Mouse (Mus musculus): ENCODE measurements at regions not wholly inside any gene's neighbourhood (a gene's known extent, or its start where the extent isn't known, plus 50 kb on each side); places are given as distances from the start of the nearest gene placed in this dataset.

- Histone ChIP-seq H3K4me3 (ENCODE audit: inconsistent target) (no peak overlapping the region), H3K27ac (no peak overlapping the region), H3K79me2 (ENCODE audit: inconsistent target) (no peaks in the 10 kb centered on the region), H3K36me3 (ENCODE audit: inconsistent target) (no peaks in the 10 kb centered on the region)
- WGBS (ENCODE audit: missing documents) = 63% methylated on average over 1 of the region's 1 CpGs
Measured at GRCm38 (mm10) chr1:144862133-144862532, 86.9 kb upstream of the Rgs18 start.

All from macrophage (primary cell).